Mouse (Mus musculus) liver, embryonic 14.5 days (tissue): ENCODE results near the gene Gm10553.
"Not testable (repeated sequence)": the region's sequence is repeated elsewhere in the genome, so short reads cannot be mapped to it uniquely, and the experiment has no call there.

Experiments used
- CTCF ChIP-seq: IDR thresholded peaks from 2 replicates; pipeline ENCODE4 v1.5.1; 2016; ENCODE audit warnings: antibody characterized with exemption, low read depth, control low read depth
- EP300 ChIP-seq: IDR thresholded peaks from 2 replicates; pipeline ENCODE4 v1.6.1; 2016; ENCODE audit warnings: antibody characterized with exemption, low read depth

DNA sequence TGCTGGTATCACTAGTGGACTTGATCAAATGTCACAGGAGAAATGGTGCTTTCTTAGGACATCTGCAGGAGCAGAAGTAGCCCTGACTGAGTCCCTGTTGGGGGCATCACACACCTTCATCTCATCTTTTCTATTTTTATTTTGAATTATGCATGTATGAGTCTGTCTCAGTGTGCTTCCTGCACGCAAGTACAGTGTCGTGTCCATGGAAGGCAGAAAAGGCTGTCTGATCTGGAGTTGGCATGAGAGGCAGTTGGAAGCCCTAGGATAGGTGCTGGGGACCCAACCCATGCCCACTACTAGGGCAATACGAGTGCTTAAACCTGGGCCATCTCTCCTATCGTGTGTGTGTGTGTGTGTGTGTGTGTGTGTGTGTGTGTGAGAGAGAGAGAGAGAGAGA is 5.4 kb downstream of the Gm10553 start:
- not testable (repeated sequence) for TF ChIP-seq EP300, CTCF
